Mouse (Mus musculus) erythroblast, embryonic 14.5 days (primary cell): Measurements from ENCODE around the gene Ush2a.

ENCODE experiments used
- GATA1 ChIP-seq: IDR thresholded peaks from 2 replicates; pipeline ENCODE4 v1.6.1; 2012; ENCODE audit warnings: low read length, inconsistent platforms, mixed read lengths
- TAL1 ChIP-seq: IDR thresholded peaks from 3 replicates; pipeline ENCODE4 v1.6.1; 2012; ENCODE audit warnings: low read length, inconsistent platforms, mixed read lengths

DNA sequence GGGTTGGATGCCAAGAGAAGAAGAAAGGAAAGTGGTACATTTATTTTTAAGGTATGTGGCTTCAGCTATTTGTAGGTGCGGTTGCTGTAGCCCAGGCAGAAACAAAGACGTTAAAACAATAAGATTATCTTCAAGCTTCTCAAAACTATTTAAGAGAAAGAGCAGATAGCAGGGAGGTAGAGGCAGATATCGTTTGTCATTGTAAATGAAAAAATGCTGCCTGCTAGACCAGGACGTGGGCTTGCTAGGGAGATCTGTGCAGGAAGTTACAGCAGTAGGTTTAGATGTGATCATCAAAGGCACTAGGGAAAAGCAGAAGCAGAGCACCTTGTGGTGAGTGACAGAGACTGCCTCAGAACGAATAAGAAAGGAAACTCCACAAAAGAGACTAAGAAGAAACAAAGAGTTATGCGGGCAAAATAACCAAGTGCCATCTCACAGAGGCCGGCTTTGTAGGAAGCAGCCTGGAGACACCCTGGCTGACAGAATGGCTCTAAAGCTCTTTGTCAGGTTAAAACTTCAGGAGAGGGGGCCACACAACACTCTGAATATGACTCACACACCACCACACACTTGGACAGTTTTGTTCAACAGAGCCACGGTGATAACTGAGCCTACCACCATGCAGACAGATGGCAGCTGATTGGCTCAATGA is 563.2 kb downstream of the Ush2a start:
- TF ChIP-seq GATA1 (no peak), TAL1 (no peak)
